Mouse (Mus musculus) forebrain, embryonic 16.5 days (tissue): ENCODE results near the gene Exoc6. TPM values are rescaled to one million over a fixed set of nuclear protein-coding genes. Genes with fewer than 3 reads are reported as not detected.
A peak's percentile ranks its signal among the peaks of the same experiment; 100 is the strongest.

Source experiments
- ATAC-seq: fragments of 200-750 bp; cut with Nextera tagmentation; 2 replicates; pipeline ENCODE4 v1.8.0; 2017; ENCODE audit warnings: mild to moderate bottlenecking, moderate library complexity
- H3K27ac ChIP-seq: fragments of 300-500 bp; sonication (generic); 2 replicates; pipeline ENCODE4 v1.5.1; 2014; ENCODE audit warnings: low read length, control low read depth
- H3K27me3 ChIP-seq: fragments of 300-500 bp; sonication (generic); replicated peaks from 2 replicates; pipeline ENCODE4 v1.6.1; 2014; ENCODE audit warnings: low read length; ENCODE audit not compliant: control insufficient read depth, insufficient read depth
- H3K36me3 ChIP-seq: fragments of 300-500 bp; sonication (generic); 2 replicates; pipeline ENCODE4 v1.6.1; 2014; ENCODE audit not compliant: control insufficient read depth, insufficient read depth
- H3K4me1 ChIP-seq: fragments of 300-500 bp; sonication (generic); replicated peaks from 2 replicates; pipeline ENCODE4 v1.6.1; 2014; ENCODE audit warnings: low read length; ENCODE audit not compliant: control insufficient read depth, insufficient read depth
- H3K4me2 ChIP-seq: fragments of 300-500 bp; sonication (generic); 2 replicates; pipeline ENCODE4 v1.6.1; 2014; ENCODE audit warnings: mild to moderate bottlenecking, low read length, control low read depth
- H3K4me3 ChIP-seq: fragments of 300-500 bp; sonication (generic); replicated peaks from 2 replicates; pipeline ENCODE4 v1.5.1; 2014; ENCODE audit warnings: mild to moderate bottlenecking, low read length, control low read depth
- H3K9ac ChIP-seq: fragments of 300-500 bp; sonication (generic); replicated peaks from 2 replicates; pipeline ENCODE4 v1.6.1; 2014; ENCODE audit warnings: low read depth, low read length, control low read depth
- H3K9me3 ChIP-seq: fragments of 300-500 bp; sonication (generic); 2 replicates; pipeline ENCODE4 v1.6.1; 2016; ENCODE audit warnings: low read length; ENCODE audit not compliant: control insufficient read depth
- WGBS: fragments of 180-500 bp; shearing (Covaris S2); extraction: QIAGEN DNeasy Blood & Tissue Kit; methylation state at CpG from one replicate; pipeline ENCODE4 v1.1.7; 2014; 5-methylcytosine and 5-hydroxymethylcytosine counted together
- polyA plus RNA-seq: library from polyadenylated mRNA; unstranded; fragments of >200 nt; fragmentation: Nextera tagmentation; extraction: Ambion mirVana; gene quantifications from 2 replicates; pipeline ENCODE4 v1.2.1, GENCODE M21; 2015

The Exoc6 gene
- polyA plus RNA-seq, 1 experiment from 2014 or later, result 28.3 TPM

DNA sequence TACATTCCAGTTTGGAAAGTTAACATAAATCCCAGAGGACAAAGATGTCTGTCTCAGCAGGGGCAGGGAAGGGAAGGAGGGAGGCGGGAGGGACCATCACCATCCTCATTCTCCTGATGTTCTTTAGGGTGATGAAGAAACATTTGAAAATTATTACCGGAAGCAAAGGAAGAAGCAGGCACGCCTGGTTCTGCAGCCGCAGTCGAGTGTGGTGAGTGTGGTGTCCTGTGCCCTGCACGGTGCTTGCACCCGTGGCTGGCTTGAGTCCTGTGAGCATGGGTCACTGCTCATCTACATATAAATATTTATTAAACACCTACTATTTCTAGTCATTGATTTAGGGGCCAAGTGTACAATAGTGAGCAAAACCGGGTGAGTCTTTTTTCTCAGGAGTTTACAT is 35.5 kb downstream of the Exoc6 start:
- no peaks in the 10 kb centered on the region for H3K9me3 ChIP-seq
- no peak overlapping the region for H3K4me3 ChIP-seq
- ATAC-seq, result no peak
- no peaks in the 10 kb centered on the region for H3K4me1 ChIP-seq
- H3K9ac ChIP-seq, result no peak overlapping the region
- WGBS, result 77% methylated on average over 8 of the region's 8 CpGs
- H3K27ac ChIP-seq, result no peak overlapping the region
- H3K36me3 ChIP-seq, result no peaks in the 10 kb centered on the region
- no peaks in the 10 kb centered on the region for H3K27me3 ChIP-seq
- H3K4me2 ChIP-seq, result no peak overlapping the region

DNA sequence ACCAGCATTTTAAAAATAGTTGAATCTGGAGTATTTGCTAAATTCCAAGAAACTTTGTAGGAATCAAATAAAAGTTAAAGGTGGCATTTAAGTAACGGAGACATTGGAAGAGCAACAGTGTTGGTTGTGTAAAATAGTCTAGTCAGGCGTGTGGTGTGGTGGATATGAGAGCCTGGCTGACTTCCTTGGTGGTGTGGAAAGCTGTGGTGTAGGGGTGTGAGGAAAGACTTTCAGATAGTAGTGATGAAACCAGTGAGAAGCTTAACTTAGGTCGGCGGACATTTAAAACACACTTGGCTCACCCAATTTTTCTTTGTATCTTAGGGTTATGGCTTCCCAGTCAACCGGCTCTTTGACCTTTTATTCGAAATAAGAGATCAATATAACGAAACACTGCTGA is 40.3 kb downstream of the Exoc6 start:
- Histone ChIP-seq H3K27ac (no peak overlapping the region), H3K4me1 (no peaks in the 10 kb centered on the region), H3K36me3 (peaks cover 7% of the 10 kb centered on the region; the same call in 1 of the 2 replicates), H3K27me3 (no peaks in the 10 kb centered on the region), H3K9ac (no peak overlapping the region), H3K4me3 (no peak overlapping the region), H3K4me2 (no peak overlapping the region), H3K9me3 (no peaks in the 10 kb centered on the region)
- ATAC-seq, result no peak
- WGBS, result 96% methylated on average over 7 of the region's 7 CpGs

DNA sequence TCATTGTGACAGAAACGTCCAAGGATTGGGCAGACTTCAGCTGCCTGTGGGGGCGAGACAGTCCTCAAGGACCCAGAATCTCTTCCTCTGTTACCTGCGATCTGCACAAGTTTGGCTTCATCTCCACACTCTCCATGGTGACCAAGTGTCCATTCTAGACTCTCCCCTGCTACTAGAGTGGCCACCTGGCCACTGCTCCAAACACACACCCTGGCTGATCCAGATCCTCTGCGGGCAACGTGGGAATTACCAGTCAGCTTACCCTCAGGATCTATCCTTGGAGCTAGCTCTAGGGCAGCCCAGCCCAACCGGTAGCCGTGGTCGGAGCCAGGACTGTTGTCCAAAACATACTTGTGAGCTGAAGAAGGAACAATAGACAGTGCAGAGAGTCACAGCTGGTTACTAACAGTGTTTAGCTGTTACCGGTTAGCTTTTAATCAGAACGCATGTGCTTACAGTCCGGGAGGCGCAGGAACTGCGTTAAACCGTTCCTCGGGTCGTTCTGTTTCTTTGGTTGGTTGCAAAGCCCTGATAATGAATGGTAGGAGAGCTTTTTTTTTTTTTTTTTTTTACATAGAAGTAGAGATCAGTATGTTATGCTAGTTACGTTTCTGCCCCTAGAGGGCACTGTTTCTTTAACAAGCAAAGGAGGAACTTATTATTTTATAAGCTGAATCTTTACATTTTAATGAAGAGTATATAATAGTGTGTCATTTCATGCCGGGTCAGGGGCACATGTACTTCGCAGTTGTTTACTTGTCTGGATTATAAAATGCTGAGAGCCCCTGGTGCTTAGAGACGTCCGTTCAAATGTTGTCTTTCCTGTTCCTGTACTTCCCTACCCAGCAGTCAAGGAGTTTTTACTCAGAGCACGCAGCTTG is 52.0 kb downstream of the Exoc6 start:
- 32% methylated on average over 22 of the region's 22 CpGs for WGBS
- no peak overlapping the region for H3K4me3 ChIP-seq
- H3K36me3 ChIP-seq, result no peaks in the 10 kb centered on the region
- no peaks in the 10 kb centered on the region for H3K27me3 ChIP-seq
- H3K4me1 ChIP-seq, result no peaks in the 10 kb centered on the region; the same call in 1 of the 2 replicates
- H3K4me2 ChIP-seq, result peak overlapping the region; percentile 27; the same call in 1 of the 2 replicates
- no peaks in the 10 kb centered on the region for H3K9me3 ChIP-seq
- H3K9ac ChIP-seq, result no peak overlapping the region
- ATAC-seq, result peak; percentile 75
- no peak overlapping the region for H3K27ac ChIP-seq

DNA sequence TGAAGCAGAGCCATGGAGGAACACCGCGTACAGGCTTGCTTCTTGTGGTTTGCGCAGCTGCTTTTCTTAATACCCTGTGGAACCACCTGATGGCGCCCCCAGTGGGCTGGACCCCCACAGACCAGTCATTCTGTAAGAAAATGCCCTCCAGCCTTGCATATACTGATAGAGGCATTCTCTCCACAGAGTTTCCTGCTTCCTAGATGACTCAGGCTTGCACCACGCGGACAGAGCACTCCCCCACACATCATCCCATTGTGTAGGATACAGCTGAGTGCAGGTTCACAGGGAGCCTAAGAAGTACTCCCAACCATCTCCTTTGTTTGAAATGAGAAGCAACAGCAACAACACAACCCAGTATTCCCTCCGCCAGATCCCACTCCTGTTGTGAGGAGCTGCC is 59.8 kb downstream of the Exoc6 start:
- Histone ChIP-seq H3K36me3 (no peaks in the 10 kb centered on the region), H3K9ac (no peak overlapping the region), H3K4me3 (no peak overlapping the region), H3K4me1 (no peaks in the 10 kb centered on the region), H3K4me2 (no peak overlapping the region), H3K27ac (no peak overlapping the region), H3K27me3 (no peaks in the 10 kb centered on the region), H3K9me3 (no peaks in the 10 kb centered on the region)
- 73% methylated on average over 7 of the region's 7 CpGs for WGBS
- no peak for ATAC-seq

DNA sequence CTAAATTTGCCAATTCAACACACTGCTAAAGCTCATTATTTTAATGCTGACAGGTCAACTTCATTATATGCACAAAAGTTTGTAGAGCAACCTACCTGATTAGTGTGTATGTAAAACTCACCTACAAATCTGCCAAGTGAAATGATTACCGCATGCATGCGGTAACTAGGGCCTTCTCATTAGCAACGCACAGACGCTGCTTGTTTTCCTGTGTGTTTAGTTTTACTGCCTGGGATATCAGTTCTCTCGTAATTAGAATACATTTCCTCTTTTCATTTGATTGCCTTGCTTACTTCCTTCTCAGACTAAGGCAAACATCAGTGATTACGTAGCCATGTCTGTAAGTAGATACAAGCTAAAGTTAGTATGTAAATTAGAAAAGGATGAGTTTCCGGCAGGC is 62.7 kb downstream of the Exoc6 start:
- ATAC-seq, result 0 out of 2 replicates have a peak, but pooled peaks have one; percentile 23
- H3K4me2 ChIP-seq, result no peak overlapping the region
- 40% methylated on average over 7 of the region's 7 CpGs for WGBS
- no peak overlapping the region for H3K4me3 ChIP-seq
- H3K36me3 ChIP-seq, result peaks cover 3% of the 10 kb centered on the region; the same call in 1 of the 2 replicates
- H3K9ac ChIP-seq, result no peak overlapping the region
- H3K27ac ChIP-seq, result no peak overlapping the region
- no peaks in the 10 kb centered on the region for H3K27me3 ChIP-seq
- no peaks in the 10 kb centered on the region for H3K4me1 ChIP-seq
- no peaks in the 10 kb centered on the region for H3K9me3 ChIP-seq

DNA sequence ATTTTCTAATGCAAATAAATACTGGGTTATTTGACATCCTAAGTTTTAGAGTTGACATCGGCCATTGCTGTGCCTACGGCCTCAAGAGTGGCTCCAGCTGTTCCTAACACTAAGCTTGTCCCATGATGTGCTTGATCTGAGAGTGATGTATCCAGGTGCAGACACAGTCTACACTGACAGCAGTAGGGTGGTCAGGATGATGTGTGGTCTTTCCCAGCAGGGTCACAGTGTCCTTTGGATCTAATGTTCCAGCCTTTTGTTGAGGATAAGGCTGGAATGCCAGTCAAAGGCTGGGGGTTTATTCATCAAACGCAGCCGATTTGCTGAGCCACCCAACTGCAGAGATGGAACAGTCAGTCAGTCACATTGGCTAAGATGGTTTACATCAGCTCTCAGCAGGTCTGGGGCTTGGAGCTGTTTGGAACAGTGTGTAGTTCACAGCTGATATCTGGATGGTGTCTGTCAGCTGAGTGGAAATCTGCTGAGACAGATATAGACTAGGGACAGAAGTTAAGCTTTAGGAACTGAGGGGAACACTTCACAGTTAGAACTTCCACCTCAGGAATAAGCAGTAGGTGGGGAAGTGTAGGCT is 64.9 kb downstream of the Exoc6 start:
- Histone ChIP-seq H3K36me3 (peaks cover 3% of the 10 kb centered on the region; the same call in 1 of the 2 replicates), H3K4me3 (no peak overlapping the region), H3K4me2 (no peak overlapping the region), H3K9me3 (no peaks in the 10 kb centered on the region), H3K4me1 (no peaks in the 10 kb centered on the region), H3K27me3 (no peaks in the 10 kb centered on the region), H3K27ac (no peak overlapping the region), H3K9ac (no peak overlapping the region)
- no peak for ATAC-seq
- 74% methylated on average over 4 of the region's 4 CpGs for WGBS

DNA sequence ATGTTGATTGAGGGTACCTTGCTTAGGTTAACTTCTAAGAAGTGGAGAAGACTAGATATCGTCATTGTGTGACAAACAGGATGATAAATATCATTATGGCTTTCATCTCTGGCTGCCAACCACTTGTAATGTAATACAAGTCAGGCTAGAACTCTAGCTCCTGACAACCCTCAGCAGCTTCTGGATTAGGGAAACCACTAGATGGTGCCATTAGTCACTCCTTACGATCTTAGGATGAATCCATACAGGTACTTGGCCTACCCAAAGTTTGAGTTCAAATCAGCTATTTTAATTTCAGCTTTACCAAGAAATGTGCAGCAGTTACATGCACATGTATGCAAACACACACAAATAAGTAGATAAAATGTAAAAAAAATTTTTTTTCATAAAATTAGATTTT is 97.8 kb downstream of the Exoc6 start:
- Histone ChIP-seq H3K4me3 (no peak overlapping the region), H3K9me3 (no peaks in the 10 kb centered on the region), H3K27me3 (no peaks in the 10 kb centered on the region), H3K4me2 (no peak overlapping the region), H3K9ac (no peak overlapping the region), H3K36me3 (no peaks in the 10 kb centered on the region), H3K4me1 (no peaks in the 10 kb centered on the region), H3K27ac (no peak overlapping the region)
- ATAC-seq, result no peak
- WGBS, result 40% methylated on average over 2 of the region's 2 CpGs

DNA sequence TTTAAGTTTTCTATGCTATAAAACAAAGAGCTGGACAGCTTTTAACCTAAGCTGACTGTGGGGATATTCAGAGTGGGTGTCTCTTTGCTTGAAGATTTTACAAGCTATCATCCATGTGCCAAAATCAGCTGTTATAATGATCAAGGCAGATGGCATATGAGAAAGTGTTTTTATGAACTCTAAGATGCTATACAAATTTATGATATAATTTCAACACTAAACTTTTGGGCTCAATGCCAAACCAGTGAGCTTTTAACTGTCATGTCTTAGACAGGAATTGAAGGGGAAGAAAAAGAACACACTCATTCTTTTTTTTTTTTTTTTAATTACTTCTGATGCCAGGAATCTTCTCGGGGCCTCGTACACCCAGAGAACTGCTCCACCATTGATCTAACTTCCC is 100.3 kb downstream of the Exoc6 start:
- 0 out of 2 replicates have a peak, but pooled peaks have one; percentile 49 for ATAC-seq
- no peaks in the 10 kb centered on the region for H3K9me3 ChIP-seq
- no peaks in the 10 kb centered on the region for H3K36me3 ChIP-seq
- H3K27me3 ChIP-seq, result no peaks in the 10 kb centered on the region
- no peaks in the 10 kb centered on the region for H3K4me1 ChIP-seq
- H3K9ac ChIP-seq, result no peak overlapping the region
- H3K27ac ChIP-seq, result peak overlapping the region; percentile 31; the same call in 1 of the 2 replicates
- H3K4me3 ChIP-seq, result no peak overlapping the region
- H3K4me2 ChIP-seq, result no peak overlapping the region
- 47% methylated on average over 2 of the region's 2 CpGs for WGBS

DNA sequence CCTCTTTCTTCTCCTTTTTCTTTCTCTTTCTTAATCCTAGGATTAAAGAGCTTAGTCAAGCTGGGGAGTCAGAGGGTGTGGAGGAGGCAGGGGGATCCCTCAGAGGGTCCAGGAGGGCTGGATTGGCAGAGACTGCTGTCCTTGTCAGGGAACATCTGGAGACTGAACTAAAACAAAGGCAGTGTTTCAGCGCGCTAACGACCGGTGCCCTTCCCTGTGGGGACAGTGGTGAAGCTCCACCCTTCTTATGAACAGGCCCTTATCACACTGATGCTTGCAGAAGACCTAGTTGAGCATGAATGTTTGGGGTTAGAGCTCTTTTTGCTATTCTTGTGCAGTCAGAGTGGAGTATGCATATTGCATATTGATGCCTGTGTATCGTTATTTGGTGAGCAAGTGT is 103.8 kb downstream of the Exoc6 start:
- no peaks in the 10 kb centered on the region for H3K27me3 ChIP-seq

More for the DNA sequence above, 103.8 kb downstream of the Exoc6 start:
- Histone ChIP-seq H3K4me3 (no peak overlapping the region), H3K27ac (no peak overlapping the region), H3K4me2 (no peak overlapping the region), H3K4me1 (no peaks in the 10 kb centered on the region), H3K9me3 (no peaks in the 10 kb centered on the region), H3K9ac (no peak overlapping the region), H3K36me3 (no peaks in the 10 kb centered on the region)
- no peak for ATAC-seq
- WGBS, result 22% methylated on average over 5 of the region's 5 CpGs
